Mouse (Mus musculus): ENCODE measurements around the gene Nfia.

The Nfia gene

GRCm38 (mm10) chr4:97841063-97841595, 68.6 kb downstream of the Nfia start:
- no peak for DNase-seq

GRCm38 (mm10) chr4:97841745-97842144, 69.2 kb downstream of the Nfia start:
- DNase-seq, result no peak

- no peak for DNase-seq
Observed at GRCm38 (mm10) chr4:97843981-97844690, 71.6 kb downstream of the Nfia start.

- DNase-seq, result no peak
Observed at GRCm38 (mm10) chr4:97844899-97845298, 72.4 kb downstream of the Nfia start.

GRCm38 (mm10) chr4:97847653-97848052, 75.1 kb downstream of the Nfia start:
- DNase-seq, result no peak

- DNase-seq, result no peak
Observed at GRCm38 (mm10) chr4:97850991-97851390, 78.5 kb downstream of the Nfia start.

- DNase-seq, result no peak
Observed at GRCm38 (mm10) chr4:97851698-97852097, 79.2 kb downstream of the Nfia start.

GRCm38 (mm10) chr4:97852626-97853025, 80.1 kb downstream of the Nfia start:
- no peak for DNase-seq

- no peak for DNase-seq
Observed at GRCm38 (mm10) chr4:97854779-97855178, 82.2 kb downstream of the Nfia start.

- no peak for DNase-seq
Observed at GRCm38 (mm10) chr4:97855712-97856420, 83.3 kb downstream of the Nfia start.

- no peak for DNase-seq
Observed at GRCm38 (mm10) chr4:97857549-97857948, 85.0 kb downstream of the Nfia start.

GRCm38 (mm10) chr4:97859431-97859830, 86.9 kb downstream of the Nfia start:
- DNase-seq, result no peak

- no peak for DNase-seq
Observed at GRCm38 (mm10) chr4:97860376-97860775, 87.8 kb downstream of the Nfia start.

- no peak for DNase-seq
Observed at GRCm38 (mm10) chr4:97860791-97861344, 88.3 kb downstream of the Nfia start.

GRCm38 (mm10) chr4:97862379-97862778, 89.8 kb downstream of the Nfia start:
- DNase-seq, result no peak

- DNase-seq, result no peak
Observed at GRCm38 (mm10) chr4:97864276-97864675, 91.7 kb downstream of the Nfia start.

- DNase-seq, result no peak
Observed at GRCm38 (mm10) chr4:97865410-97865953, 92.9 kb downstream of the Nfia start.

GRCm38 (mm10) chr4:97866463-97866862, 93.9 kb downstream of the Nfia start:
- no peak for DNase-seq

- DNase-seq, result no peak
Observed at GRCm38 (mm10) chr4:97868307-97868937, 95.9 kb downstream of the Nfia start.

- DNase-seq, result peak; percentile 21 to 31
Observed at GRCm38 (mm10) chr4:97868938-97869440, 96.5 kb downstream of the Nfia start.

- DNase-seq, result no peak
Observed at GRCm38 (mm10) chr4:97869451-97869850, 96.9 kb downstream of the Nfia start.

- no peak for DNase-seq
Observed at GRCm38 (mm10) chr4:97871770-97872439, 99.4 kb downstream of the Nfia start.

Measured in thymus, adult 18-20 months (tissue).